Mouse (Mus musculus) MEL (cell line): ENCODE measurements around the gene Prss33. TPM values are rescaled to one million over a fixed set of nuclear protein-coding genes. Genes with fewer than 3 reads are reported as not detected.

Source experiments
- DNase-seq: peaks from one replicate; pipeline ENCODE4 v3.0.0; 2011; ENCODE audit warnings: low read depth, low spot score
- H3K27ac ChIP-seq: 2 replicates; pipeline ENCODE4 v1.5.1; 2012; ENCODE audit warnings: low read depth, mild to moderate bottlenecking, control low read depth, low read length, moderate library complexity; ENCODE audit not compliant: control insufficient read depth
- H3K27me3 ChIP-seq, 2 experiments: fragments of 150-350 bp in 1 of 2; sonication (generic) in 1 of 2; 2 replicates each; pipeline ENCODE4 v1.6.1; 2012; ENCODE audit warnings: low read length in 2 of 2, mild to moderate bottlenecking in 2 of 2, improper control_type of control experiment in 1 of 2, moderate library complexity in 1 of 2; ENCODE audit not compliant: insufficient read depth in 2 of 2, control insufficient read depth in 1 of 2
- H3K36me3 ChIP-seq, 2 experiments: 2 replicates each; pipeline ENCODE4 v1.6.1; 2012 to 2014; ENCODE audit warnings: low read length in 2 of 2, improper control_type of control experiment in 1 of 2, inconsistent platforms in 1 of 2, mild to moderate bottlenecking in 1 of 2; ENCODE audit not compliant: insufficient read depth in 2 of 2, control insufficient read depth in 1 of 2
- H3K4me1 ChIP-seq, 2 experiments: fragments of 150-350 bp in 1 of 2; sonication (generic) in 1 of 2; 2 replicates each; pipeline ENCODE4 v1.6.1; 2012; ENCODE audit warnings: low read length in 2 of 2, improper control_type of control experiment in 1 of 2, mild to moderate bottlenecking in 1 of 2; ENCODE audit not compliant: insufficient read depth in 2 of 2, control insufficient read depth in 1 of 2
- H3K4me3 ChIP-seq, 2 experiments: fragments of 150-350 bp in 1 of 2; sonication (generic) in 1 of 2; 2 replicates each; pipeline ENCODE4 v1.5.1; 2012; ENCODE audit warnings: low read depth in 2 of 2, low read length in 2 of 2, mild to moderate bottlenecking in 2 of 2, moderate library complexity in 2 of 2, control low read depth in 1 of 2, improper control_type of control experiment in 1 of 2; ENCODE audit not compliant: control insufficient read depth in 1 of 2, insufficient read depth in 1 of 2
- H3K79me2 ChIP-seq: 2 replicates; pipeline ENCODE4 v1.6.1; 2012; ENCODE audit warnings: mild to moderate bottlenecking, low read length, moderate library complexity; ENCODE audit not compliant: control insufficient read depth, poor library complexity, insufficient read depth
- H3K9ac ChIP-seq: 2 replicates; pipeline ENCODE4 v1.6.1; 2012; ENCODE audit warnings: low read depth, mild to moderate bottlenecking, control low read depth, low read length, moderate library complexity; ENCODE audit not compliant: control insufficient read depth, poor library complexity, severe bottlenecking
- H3K9me3 ChIP-seq: fragments of 150-350 bp; sonication (generic); replicated peaks from 2 replicates; pipeline ENCODE4 v1.6.1; 2012; ENCODE audit warnings: mild to moderate bottlenecking, low read length, improper control_type of control experiment, moderate library complexity; ENCODE audit not compliant: insufficient read depth
- CHD2 ChIP-seq: IDR thresholded peaks from 2 replicates; pipeline ENCODE4 v1.6.1; 2011; ENCODE audit warnings: low read length, improper control_type of control experiment
- CTCF ChIP-seq, 3 experiments: IDR thresholded peaks in 2 of 3; conservative IDR thresholded peaks in 1 of 3; 2 replicates each; pipeline ENCODE4 v1.5.1; 2011 to 2012; ENCODE audit warnings: low read length in 3 of 3, low read depth in 2 of 3, mild to moderate bottlenecking in 2 of 3, improper control_type of control experiment in 1 of 3, inconsistent platforms in 1 of 3, mixed read lengths in 1 of 3, moderate library complexity in 1 of 3; ENCODE audit not compliant: control insufficient read depth in 1 of 3, insufficient read depth in 1 of 3, poor library complexity in 1 of 3, severe bottlenecking in 1 of 3
- ELF1 ChIP-seq: IDR thresholded peaks from 2 replicates; pipeline ENCODE4 v1.6.1; 2014; ENCODE audit warnings: low read depth, mild to moderate bottlenecking, inconsistent platforms, low read length, improper control_type of control experiment, moderate library complexity
- EP300 ChIP-seq, 2 experiments: IDR thresholded peaks; 2 replicates each; pipeline ENCODE4 v1.6.1; 2011; ENCODE audit warnings: improper control_type of control experiment in 2 of 2, low read length in 2 of 2, low read depth in 1 of 2, mild to moderate bottlenecking in 1 of 2
- GABPA ChIP-seq: IDR thresholded peaks from 2 replicates; pipeline ENCODE4 v1.6.1; 2012; ENCODE audit warnings: low read depth, mild to moderate bottlenecking, inconsistent platforms, low read length, improper control_type of control experiment, moderate library complexity
- GATA1 ChIP-seq: IDR thresholded peaks from 2 replicates; pipeline ENCODE4 v1.6.1; 2011; ENCODE audit warnings: low read depth, low read length, improper control_type of control experiment
- HCFC1 ChIP-seq: IDR thresholded peaks from 2 replicates; pipeline ENCODE4 v1.6.1; 2012; ENCODE audit warnings: low read depth, mild to moderate bottlenecking, inconsistent platforms, low read length, improper control_type of control experiment, moderate library complexity
- JUND ChIP-seq: IDR thresholded peaks from 2 replicates; pipeline ENCODE4 v1.6.1; 2011; ENCODE audit warnings: low read depth, mild to moderate bottlenecking, improper control_type of control experiment, low read length
- MAX ChIP-seq: IDR thresholded peaks from 2 replicates; pipeline ENCODE4 v1.6.1; 2011; ENCODE audit warnings: low read length, improper control_type of control experiment
- MAZ ChIP-seq: IDR thresholded peaks from 2 replicates; pipeline ENCODE4 v1.6.1; 2012; ENCODE audit warnings: low read depth, mild to moderate bottlenecking, inconsistent platforms, low read length, improper control_type of control experiment
- MEF2A ChIP-seq: IDR thresholded peaks from 2 replicates; pipeline ENCODE4 v1.6.1; 2014; ENCODE audit warnings: low read depth, mild to moderate bottlenecking, inconsistent platforms, low read length, improper control_type of control experiment; ENCODE audit not compliant: poor library complexity, insufficient replicate concordance, severe bottlenecking; ENCODE audit errors: extremely low read depth
- MXI1 ChIP-seq: IDR thresholded peaks from 2 replicates; pipeline ENCODE4 v1.6.1; 2011; ENCODE audit warnings: mild to moderate bottlenecking, low read depth, low read length, improper control_type of control experiment
- MYB ChIP-seq: IDR thresholded peaks from 2 replicates; pipeline ENCODE4 v1.6.1; 2011; ENCODE audit warnings: mild to moderate bottlenecking, low read depth, low read length, improper control_type of control experiment
- MYC ChIP-seq: IDR thresholded peaks from 2 replicates; pipeline ENCODE4 v1.6.1; 2011; ENCODE audit warnings: low read depth, mild to moderate bottlenecking, low read length, improper control_type of control experiment, moderate library complexity
- NELFE ChIP-seq: IDR thresholded peaks from 2 replicates; pipeline ENCODE4 v1.6.1; 2011; ENCODE audit warnings: low read depth, low read length, improper control_type of control experiment
- POLR2A ChIP-seq, 2 experiments: IDR thresholded peaks; 2 replicates each; pipeline ENCODE4 v1.6.1; 2011 to 2012; ENCODE audit warnings: low read length in 2 of 2, mild to moderate bottlenecking in 2 of 2, control low read depth in 1 of 2, improper control_type of control experiment in 1 of 2, low read depth in 1 of 2, moderate library complexity in 1 of 2; ENCODE audit not compliant: control insufficient read depth in 1 of 2, insufficient read depth in 1 of 2, poor library complexity in 1 of 2
- RAD21 ChIP-seq: IDR thresholded peaks from 2 replicates; pipeline ENCODE4 v1.6.1; 2011; ENCODE audit warnings: mild to moderate bottlenecking, low read depth, low read length, improper control_type of control experiment
- RCOR1 ChIP-seq: IDR thresholded peaks from 2 replicates; pipeline ENCODE4 v1.6.1; 2012; ENCODE audit warnings: low read depth, mild to moderate bottlenecking, inconsistent platforms, low read length, improper control_type of control experiment
- SIN3A ChIP-seq: IDR thresholded peaks from 2 replicates; pipeline ENCODE4 v1.6.1; 2012; ENCODE audit warnings: low read length, improper control_type of control experiment, inconsistent platforms
- SMC3 ChIP-seq: IDR thresholded peaks from 2 replicates; pipeline ENCODE4 v1.6.1; 2011; ENCODE audit warnings: low read depth, low read length, improper control_type of control experiment
- TAL1 ChIP-seq: IDR thresholded peaks from 2 replicates; pipeline ENCODE4 v1.6.1; 2012; ENCODE audit warnings: mild to moderate bottlenecking, inconsistent platforms, low read length, moderate library complexity, mixed read lengths
- TBP ChIP-seq: IDR thresholded peaks from 2 replicates; pipeline ENCODE4 v1.8.0; 2011; ENCODE audit warnings: low read depth, low read length, improper control_type of control experiment
- ZC3H11A ChIP-seq: IDR thresholded peaks from 2 replicates; pipeline ENCODE4 v1.6.1; 2012; ENCODE audit warnings: low read depth, mild to moderate bottlenecking, inconsistent platforms, low read length, improper control_type of control experiment
- ZKSCAN1 ChIP-seq: IDR thresholded peaks from 2 replicates; pipeline ENCODE4 v1.6.1; 2012; ENCODE audit warnings: low read depth, mild to moderate bottlenecking, inconsistent platforms, low read length, improper control_type of control experiment, moderate library complexity
- polyA plus RNA-seq, 2 experiments: library from polyadenylated mRNA; stranded (reverse) in 1 of 2; unstranded in 1 of 2; fragments of >175 nt in 1 of 2; fragments of >200 nt in 1 of 2; gene quantifications; 2 replicates each; pipeline versions ENCODE4 v1.2.1 to v1.2.4; 2012; ENCODE audit warnings: low replicate concordance in 2 of 2, low read depth in 1 of 2; ENCODE audit not compliant: insufficient read length in 2 of 2, insufficient read depth in 1 of 2, missing spikeins in 1 of 2
- total RNA-seq: library from RNA; depleted of rRNA; stranded (reverse); fragments of 300-350 nt; gene quantifications from 2 replicates; pipeline ENCODE4 v1.2.3, GENCODE M21; 2012

Prss33 gene
- total and polyA plus RNA-seq, 3 experiments = 0.08 to 1.0 TPM; not detected in 1

DNA sequence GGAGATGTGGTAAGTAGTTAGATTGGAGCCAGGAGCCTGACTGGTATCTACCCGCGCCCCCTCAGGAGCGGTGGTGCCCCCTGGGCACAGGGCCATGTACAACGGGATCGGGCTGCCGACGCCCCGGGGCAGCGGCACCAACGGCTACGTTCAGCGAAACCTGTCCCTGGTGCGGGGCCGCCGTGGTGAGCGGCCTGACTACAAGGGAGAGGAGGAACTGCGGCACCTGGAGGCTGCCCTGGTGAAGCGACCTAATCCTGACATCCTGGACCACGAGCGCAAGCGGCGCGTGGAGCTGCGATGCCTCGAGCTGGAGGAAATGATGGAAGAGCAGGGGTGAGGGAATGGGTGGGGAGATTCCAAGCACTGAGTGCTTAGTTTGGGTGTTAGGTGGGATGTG lies 29.0 kb downstream of the Prss33 start:
- DNase-seq = no peak
- no peaks in the 10 kb centered on the region for H3K27me3 ChIP-seq
- TF ChIP-seq GATA1 (no peak), TAL1 (no peak), RCOR1 (no peak), MAZ (no peak), NELFE (no peak), RAD21 (no peak), CTCF (IDR thresholded peaks at IDR 0.05 in 2 of 3, conservative IDR thresholded peaks at IDR 0.05 in 1 of 3; ENCODE audit: control insufficient read depth in 1 of 3, insufficient read depth in 1 of 3, low read depth in 2 of 3, low read length in 3 of 3, poor library complexity in 1 of 3, severe bottlenecking in 1 of 3) (no peak), MYC (no peak)
- peaks cover 23 to 34% of the 10 kb centered on the region in 2 experiments for H3K36me3 ChIP-seq
- H3K9me3 ChIP-seq = no peaks in the 10 kb centered on the region
- H3K4me1 ChIP-seq = peaks cover under 1 to 5% of the 10 kb centered on the region in 2 experiments; a peak in 3 of 4 replicates
- H3K4me3 ChIP-seq = no peak overlapping the region
- H3K27ac ChIP-seq = no peak overlapping the region
- no peak overlapping the region for H3K9ac ChIP-seq
- H3K79me2 ChIP-seq = peaks cover 60% of the 10 kb centered on the region

DNA sequence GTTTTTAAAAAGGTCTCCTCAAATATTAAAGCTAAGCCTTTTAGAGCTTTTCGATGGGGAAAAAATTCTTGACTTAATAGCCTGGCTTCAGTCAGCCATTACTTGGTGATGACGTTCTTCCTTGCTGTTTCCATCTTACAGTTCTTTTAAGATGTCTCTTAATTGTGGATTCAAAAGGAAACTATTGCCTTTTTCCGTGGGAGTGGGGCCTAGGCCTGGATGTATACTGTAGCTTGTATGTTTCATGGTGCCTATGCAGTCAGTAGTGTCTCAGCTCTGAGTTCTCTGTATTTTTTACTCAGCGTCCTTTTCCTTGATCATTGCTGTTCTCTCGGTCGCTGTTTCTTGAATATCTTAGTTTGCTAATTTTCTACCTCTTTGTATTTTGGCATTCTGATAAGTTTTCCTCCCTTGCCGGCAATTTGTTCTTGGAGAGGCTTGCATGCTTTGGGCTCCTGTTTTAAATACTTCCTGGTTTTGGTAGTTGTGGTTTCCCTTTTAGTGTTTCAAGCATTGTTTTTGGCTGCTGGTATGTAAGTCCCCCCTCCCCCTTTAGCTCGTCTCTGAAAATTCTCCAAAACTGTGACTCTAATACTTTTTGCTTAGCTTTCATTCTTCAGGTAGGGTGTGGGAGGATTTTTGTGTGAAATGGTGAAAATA lies 31.3 kb downstream of the Prss33 start:
- TF ChIP-seq MXI1 = peak; percentile 86
- TF ChIP-seq SMC3 = no peak; the same call in 1 of the 2 replicates
- TF ChIP-seq SIN3A = peak; percentile 88
- TF ChIP-seq ELF1 = 0 out of 2 replicates have a peak, but pooled peaks have one; percentile 42
- Histone ChIP-seq H3K27me3 (no peaks in the 10 kb centered on the region), H3K4me3 (peak overlapping the region; percentile 85 to 92), H3K27ac (peak overlapping the region; percentile 22; the same call in 1 of the 2 replicates), H3K36me3 (peaks cover 17 to 20% of the 10 kb centered on the region in 2 experiments), H3K9ac (peak overlapping the region; percentile 99), H3K79me2 (peaks cover 56% of the 10 kb centered on the region), H3K9me3 (no peaks in the 10 kb centered on the region), H3K4me1 (peaks cover 4 to 5% of the 10 kb centered on the region in 2 experiments; a peak in 3 of 4 replicates)
- DNase-seq = peak; percentile 68

DNA sequence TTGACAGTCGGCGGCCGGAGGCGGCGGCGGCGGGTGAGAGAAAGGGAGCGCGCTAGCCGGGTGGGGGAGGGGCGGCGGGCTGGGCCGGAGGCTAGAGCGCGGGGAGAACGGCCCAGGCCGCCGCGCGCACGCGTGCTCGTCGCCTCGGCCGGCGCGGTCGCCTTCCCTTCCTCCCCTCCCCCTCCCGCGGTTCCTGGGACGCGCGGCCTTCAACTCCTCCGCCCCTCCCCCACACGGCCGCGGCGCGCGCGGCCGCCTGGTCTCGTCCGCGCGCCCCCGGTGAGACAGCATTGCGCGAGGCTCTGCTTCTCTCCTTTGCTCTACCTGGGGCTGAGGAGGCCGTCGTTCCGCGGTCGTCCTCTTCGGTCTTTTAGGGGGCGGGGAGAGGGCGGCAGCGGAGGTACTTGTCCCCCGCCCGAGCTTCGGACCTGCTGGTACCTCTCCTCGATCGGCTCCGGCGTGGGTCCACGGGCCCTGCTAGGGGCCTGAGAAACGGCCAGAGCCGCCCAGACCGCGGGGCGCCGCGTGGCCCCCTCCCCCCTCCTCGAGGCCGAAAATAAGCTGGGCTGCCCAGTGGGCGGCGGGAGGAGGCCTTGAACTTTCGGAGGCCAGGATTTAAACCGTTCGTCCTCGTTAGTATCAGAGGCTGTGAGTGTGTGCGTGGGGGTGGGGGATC lies 32.4 kb downstream of the Prss33 start:
- H3K79me2 ChIP-seq = peaks cover 53% of the 10 kb centered on the region
- H3K4me3 ChIP-seq = peak overlapping the region; percentile 85 to 92
- H3K9ac ChIP-seq = peak overlapping the region; percentile 99
- peak overlapping the region; percentile 70 for H3K27ac ChIP-seq
- H3K36me3 ChIP-seq = peaks cover 9 to 20% of the 10 kb centered on the region in 2 experiments
- peaks cover 4 to 5% of the 10 kb centered on the region in 2 experiments; a peak in 3 of 4 replicates for H3K4me1 ChIP-seq
- peak; percentile 87 for DNase-seq
- no peaks in the 10 kb centered on the region for H3K9me3 ChIP-seq
- no peaks in the 10 kb centered on the region for H3K27me3 ChIP-seq
- TF ChIP-seq MAZ (no peak; the same call in 1 of the 2 replicates), ZKSCAN1 (no peak), MXI1 (no peak; the same call in 1 of the 2 replicates), MAX (peak; percentile 67), GATA1 (no peak), CHD2 (peak; percentile 78), JUND (no peak), MYC (peak; percentile 4; the same call in 1 of the 2 replicates), MEF2A (no peak), RCOR1 (no peak), HCFC1 (no peak), POLR2A (IDR thresholded peaks at IDR 0.05; ENCODE audit: control insufficient read depth in 1 of 2, insufficient read depth in 1 of 2, low read depth in 1 of 2, low read length in 2 of 2, poor library complexity in 1 of 2) (no peak), EP300 (IDR thresholded peaks at IDR 0.05; ENCODE audit: low read depth in 1 of 2, low read length in 2 of 2) (no peak; a peak in 1 of 4 replicates), TAL1 (no peak), TBP (no peak), GABPA (no peak), SIN3A (peak; percentile 2; the same call in 1 of the 2 replicates), ZC3H11A (no peak), MYB (no peak)
